Mouse (Mus musculus): ENCODE measurements around the gene Ppp1r1c.

Ppp1r1c gene

GRCm38 (mm10) chr2:79707575-79707974 lies at the start of gene Ppp1r1c:
TSS of gene Ppp1r1c (plus strand) at chr2:79707780.
- DNase-seq (ENCODE audit: low spot score in 2 of 2): no peak

- no peak for DNase-seq (ENCODE audit: low spot score in 2 of 2)
Measured at GRCm38 (mm10) chr2:79660417-79661185, 47.0 kb upstream of the Ppp1r1c start.

GRCm38 (mm10) chr2:79661486-79662104 lies 46.0 kb upstream of the Ppp1r1c start:
- no peak for DNase-seq (ENCODE audit: low spot score in 2 of 2)

- no peak for DNase-seq (ENCODE audit: low spot score in 2 of 2)
Measured at GRCm38 (mm10) chr2:79664532-79665286, 42.9 kb upstream of the Ppp1r1c start.

DNA sequence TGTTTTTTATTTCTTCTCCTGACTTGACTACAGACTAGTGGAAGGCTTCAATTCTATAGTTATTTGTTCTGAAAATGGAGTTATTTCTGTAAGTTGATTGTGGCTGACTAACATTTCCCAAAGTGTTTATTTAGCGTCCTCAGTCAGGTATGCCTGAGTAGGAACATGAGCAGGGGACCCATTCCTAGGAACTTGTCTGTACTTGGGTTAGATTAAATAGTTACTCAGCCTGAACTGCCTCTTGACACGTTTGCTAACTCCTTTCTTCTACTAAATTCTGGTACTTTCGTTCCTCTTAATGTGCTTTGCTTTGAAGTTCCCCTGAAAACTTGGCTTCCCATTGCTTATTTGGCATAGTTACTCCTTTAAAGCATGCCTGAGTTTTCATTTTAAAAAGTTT lies 42.1 kb upstream of the Ppp1r1c start:
- no peak for DNase-seq (ENCODE audit: low spot score in 2 of 2)

DNA sequence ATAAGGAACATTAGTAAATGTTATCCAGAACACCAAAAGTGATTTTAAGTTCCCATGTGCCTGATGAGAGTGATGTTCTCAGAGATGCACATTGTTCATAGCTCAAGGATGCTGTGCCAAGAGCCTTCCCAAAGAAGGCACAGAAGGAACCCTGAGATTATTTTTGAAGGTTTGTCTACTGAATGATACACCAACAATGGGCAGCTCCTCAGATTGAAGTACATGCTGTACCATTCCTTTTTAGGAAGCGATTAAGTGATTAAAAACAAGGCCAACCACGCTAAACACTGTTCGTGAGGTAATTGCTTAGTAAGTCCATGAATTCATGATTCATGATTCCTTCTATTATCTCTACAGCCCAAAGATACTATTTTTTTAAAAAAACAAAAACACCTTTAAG lies 32.3 kb upstream of the Ppp1r1c start:
- no peak for DNase-seq (ENCODE audit: low spot score in 2 of 2)

DNA sequence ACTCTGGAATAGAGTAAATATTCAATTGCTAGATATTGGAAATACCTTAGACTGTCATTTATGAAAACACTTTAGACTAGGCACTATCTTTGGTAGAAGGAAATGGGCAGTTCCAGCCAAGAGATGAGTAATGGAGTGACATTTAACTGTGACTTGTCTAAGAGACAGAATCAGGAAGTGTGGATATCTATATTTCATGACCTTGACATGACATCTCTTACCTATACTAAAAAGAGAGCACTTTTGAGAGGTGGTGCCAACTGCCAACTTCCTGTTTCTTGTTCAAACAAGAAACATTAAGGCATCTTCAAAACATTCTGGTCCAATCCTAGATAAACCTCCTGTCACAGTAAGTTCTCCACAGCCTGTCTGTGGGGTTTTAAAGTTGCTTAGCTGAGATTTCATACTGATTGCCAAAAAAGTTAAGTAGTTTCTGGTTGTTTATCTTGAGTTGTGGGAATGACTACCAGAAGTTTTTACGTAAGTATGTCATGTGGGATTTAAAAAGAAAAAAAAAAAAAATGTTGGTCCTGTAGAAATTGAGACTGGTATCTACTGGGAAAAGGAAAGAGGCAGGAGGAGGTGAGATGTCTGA lies 29.8 kb upstream of the Ppp1r1c start:
- DNase-seq (ENCODE audit: low spot score in 2 of 2): no peak

DNA sequence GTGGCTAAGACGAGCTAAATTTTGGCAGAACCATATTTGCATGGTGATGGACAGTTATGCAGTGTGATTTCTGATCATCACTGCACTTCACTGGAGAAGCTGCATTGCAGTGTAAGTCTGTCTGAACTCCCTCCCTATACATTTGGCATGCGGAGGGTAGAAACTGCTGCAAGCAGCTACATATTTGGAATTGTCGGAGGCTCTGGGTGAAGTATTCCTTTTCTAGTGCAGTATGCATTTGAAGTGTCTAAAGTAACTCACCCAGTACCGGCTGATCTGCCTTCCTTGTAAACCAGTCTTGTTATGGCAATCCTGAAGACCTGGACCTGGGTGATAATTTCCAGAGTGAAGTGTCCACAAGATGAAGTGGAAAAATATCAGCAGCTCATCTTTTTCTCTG lies 25.9 kb upstream of the Ppp1r1c start:
- DNase-seq (ENCODE audit: low spot score in 2 of 2): no peak

- no peak for DNase-seq (ENCODE audit: low spot score in 2 of 2)
Measured at GRCm38 (mm10) chr2:79683258-79683657, 24.3 kb upstream of the Ppp1r1c start.

GRCm38 (mm10) chr2:79690838-79691237 lies 16.7 kb upstream of the Ppp1r1c start:
- DNase-seq (ENCODE audit: low spot score in 2 of 2): no peak

DNA sequence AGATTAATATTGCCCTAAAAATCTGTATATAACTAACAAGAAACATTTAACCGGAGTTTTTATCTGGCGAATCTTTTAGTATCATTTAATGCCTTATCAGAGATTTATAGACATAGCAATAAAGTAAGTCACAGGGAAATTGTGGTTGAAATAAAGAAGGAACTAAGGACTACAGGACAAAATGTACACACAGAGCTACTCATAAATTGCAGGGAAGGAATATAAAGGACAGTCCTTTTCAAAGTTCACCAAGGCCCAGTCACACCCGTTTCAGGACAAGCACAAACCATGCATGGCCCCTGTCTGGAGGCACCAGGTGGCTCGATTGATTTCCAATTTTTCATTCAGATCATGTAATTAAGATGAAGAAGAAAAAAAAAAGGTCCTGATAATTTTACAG lies 12.4 kb upstream of the Ppp1r1c start:
- DNase-seq (ENCODE audit: low spot score in 2 of 2): no peak

- no peak for DNase-seq (ENCODE audit: low spot score in 2 of 2)
Measured at GRCm38 (mm10) chr2:79695939-79696338, 11.6 kb upstream of the Ppp1r1c start.

DNA sequence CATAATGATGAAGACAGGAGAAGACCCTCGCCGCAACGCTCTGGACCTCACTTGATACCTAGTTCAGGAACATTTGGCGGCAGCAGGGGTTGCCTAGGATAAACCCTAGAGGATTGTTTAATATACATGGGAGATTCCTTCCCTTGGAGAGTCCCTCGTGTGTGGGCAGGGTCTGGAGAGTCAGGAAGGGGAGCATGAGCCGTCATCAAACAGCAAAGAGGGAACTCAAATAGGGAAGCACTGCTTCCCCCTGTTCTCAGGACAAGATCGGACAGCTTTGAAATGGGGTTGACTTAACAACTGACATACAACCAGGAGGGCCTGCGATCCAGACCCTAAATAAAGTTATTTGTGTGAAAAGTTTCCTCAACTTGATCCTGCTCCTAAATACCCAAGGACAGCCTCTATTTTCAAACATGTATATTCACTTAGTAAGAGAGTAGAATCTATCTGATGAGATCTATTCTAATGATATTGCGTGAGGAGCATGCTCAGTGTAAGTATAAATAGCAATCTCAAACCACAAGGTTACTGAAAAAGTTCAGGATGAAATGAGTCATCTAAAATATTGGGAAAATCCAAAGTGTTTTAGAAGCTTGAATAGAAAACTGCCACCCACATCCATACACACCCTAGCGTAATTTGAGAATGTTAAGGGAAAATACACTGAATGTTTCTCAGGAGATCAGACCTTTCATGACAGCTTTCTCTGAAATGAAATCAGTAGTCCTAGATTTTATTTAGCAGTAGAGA lies 10.9 kb upstream of the Ppp1r1c start:
- no peak for DNase-seq (ENCODE audit: low spot score in 2 of 2)

DNA sequence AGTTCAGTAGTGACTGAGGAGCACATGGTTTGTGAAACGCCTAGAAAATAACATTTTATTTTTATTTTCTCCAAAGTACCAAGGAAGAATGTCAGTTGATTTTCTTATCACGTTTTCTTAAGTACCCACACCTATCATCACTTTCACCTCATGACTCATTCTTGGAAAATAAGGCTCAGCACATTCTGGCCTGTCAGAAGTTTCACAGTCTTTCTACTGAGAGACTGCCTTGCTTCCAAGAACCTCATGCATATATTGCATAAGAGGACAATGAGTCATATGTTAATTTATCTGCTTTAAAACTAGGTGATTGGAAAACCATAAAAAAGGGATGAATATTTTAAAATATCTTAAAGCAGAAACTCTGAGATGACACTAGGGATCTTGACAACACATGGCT lies 9.4 kb upstream of the Ppp1r1c start:
- no peak for DNase-seq (ENCODE audit: low spot score in 2 of 2)

DNA sequence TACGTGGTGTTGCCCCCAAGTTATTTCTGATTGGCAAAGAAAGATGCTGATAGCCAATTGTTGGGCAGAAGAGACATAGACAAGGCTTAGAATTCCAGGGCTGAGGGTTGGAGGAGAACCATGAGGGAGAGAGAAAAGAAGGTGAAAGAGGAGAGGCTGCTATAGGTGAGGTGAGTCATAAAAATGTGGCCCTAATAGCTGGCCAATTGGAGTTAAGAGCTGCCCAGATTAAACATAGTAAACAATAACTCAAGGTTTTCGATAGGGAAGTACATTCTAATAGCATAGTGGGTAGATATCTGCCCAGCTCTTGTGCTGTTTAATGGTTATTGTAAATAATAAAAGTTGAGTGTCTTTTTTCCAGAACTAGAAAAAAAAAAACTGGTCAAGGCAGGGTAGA lies 2.8 kb upstream of the Ppp1r1c start:
- DNase-seq (ENCODE audit: low spot score in 2 of 2): no peak

GRCm38 (mm10) chr2:79713662-79714091 lies 6.1 kb downstream of the Ppp1r1c start:
- no peak for DNase-seq (ENCODE audit: low spot score in 2 of 2)

- no peak for DNase-seq (ENCODE audit: low spot score in 2 of 2)
Measured at GRCm38 (mm10) chr2:79714745-79715144, 7.2 kb downstream of the Ppp1r1c start.

DNA sequence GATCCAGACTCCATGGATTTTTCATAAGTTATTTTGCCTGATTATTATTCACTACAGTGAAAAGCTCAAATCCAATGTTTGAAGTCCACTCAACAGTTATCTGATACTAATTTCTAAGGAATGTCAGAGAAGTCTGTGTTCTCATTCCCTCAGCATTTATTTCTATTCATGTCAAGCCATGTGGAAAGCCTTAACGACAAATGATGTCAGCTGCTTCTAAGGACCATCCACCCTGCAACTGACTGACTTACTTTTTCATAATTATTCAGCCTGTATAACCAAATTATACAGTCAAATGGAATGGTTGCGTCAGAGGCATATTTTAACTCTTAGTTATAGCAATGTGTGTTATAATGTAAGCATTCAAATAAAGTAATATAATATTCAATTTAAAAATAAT lies 8.3 kb downstream of the Ppp1r1c start:
- DNase-seq (ENCODE audit: low spot score in 2 of 2): no peak

- DNase-seq (ENCODE audit: low spot score in 2 of 2): no peak
Measured at GRCm38 (mm10) chr2:79717846-79718245, 10.3 kb downstream of the Ppp1r1c start.

- DNase-seq (ENCODE audit: low spot score in 2 of 2): no peak
Measured at GRCm38 (mm10) chr2:79722415-79722814, 14.8 kb downstream of the Ppp1r1c start.

DNA sequence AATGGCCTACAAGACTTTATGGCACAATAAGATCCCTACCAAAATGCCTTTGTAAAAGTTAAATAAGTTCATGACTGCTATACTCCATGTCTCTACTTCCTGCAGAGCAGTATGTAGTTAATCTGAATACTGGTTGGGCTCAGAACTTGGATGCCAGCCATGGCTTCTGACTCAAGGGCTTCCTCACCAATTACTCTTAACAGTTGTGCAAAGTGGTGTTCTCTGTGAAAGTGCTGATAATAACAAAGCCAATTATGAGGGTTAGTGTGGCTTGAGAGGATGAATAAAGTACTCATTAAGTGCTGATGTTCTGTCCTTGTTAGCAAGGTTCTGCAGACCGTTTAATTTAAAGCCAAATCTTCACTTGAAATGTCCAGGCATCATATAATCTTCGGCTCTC lies 31.4 kb downstream of the Ppp1r1c start:
- no peak for DNase-seq (ENCODE audit: low spot score in 2 of 2)

DNA sequence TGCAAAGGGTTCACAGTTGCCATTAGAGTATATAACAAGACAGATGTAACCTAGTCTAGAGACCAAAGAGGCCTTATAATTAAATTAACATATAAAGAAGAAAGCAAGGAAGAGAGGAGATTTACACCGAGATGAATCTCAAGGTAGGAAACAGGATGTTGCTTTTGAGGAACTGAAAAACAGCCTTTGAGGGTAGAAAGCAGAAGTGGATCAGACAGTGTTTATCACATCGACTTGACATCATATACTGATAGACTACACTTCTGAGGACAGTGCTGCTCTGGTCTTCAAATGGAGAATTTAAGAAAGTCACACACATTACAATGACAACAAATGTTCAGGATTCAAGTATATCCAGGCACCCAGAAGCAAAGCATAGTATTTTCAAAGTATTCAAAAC lies 34.4 kb downstream of the Ppp1r1c start:
- DNase-seq (ENCODE audit: low spot score in 2 of 2): no peak
